1 mouse cellular context compared by ENCODE assay signal in the genomic region with DNA sequence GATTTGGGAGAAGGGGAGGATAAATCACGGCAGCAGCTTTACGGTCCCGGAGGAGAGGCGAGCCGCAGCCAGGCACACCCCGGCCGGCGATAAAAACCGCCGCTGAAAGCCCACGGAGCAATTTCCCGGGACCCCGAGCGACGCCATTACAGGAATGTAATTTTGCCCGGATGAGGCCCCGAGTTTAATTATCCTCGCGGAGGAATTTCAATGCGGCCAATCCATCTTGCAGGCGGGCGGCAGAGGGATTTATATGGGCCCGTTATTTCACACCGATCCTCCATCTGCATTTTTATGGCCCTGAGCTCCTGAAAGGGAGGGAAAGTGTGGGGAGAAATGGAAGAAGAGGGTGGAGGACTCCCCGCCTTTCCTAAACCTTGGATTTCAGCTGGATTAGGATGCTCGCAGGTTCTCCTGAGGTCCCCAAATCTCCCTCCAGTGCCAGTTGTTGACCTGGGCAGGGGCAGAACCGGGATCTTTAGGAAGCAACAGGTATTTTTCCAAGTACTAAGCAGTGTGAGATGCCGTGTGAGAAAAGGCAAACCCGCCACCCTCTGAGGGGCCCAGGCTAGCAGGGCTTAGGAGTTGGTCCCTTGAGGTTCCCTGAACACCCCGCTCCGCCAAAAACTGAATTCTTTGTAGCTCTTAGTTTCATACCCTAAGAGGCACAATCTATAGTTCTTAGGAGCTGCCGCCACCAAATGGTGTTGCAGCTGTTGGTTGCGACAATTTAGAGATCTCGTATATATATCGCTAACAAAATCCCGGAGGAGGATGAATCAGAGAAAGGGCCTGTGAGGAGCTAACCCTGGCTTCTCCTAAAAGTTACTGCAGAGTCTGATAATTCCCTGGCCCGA.
TF ChIP-seq lines count a peak whose summit lies in the region.

Gene Atp5g2, minus strand, starts transcription at position 138 of the 857 bp plus-strand sequence.

TF ChIP-seq in CH12.LX, 34 proteins besides CTCF, POLR2A, EP300 and RAD21 (continued from another document):
- TF ChIP-seq UBTF (IDR thresholded peaks at IDR 0.05; ENCODE audit: low read depth, low read length) (no peak), TBP (conservative IDR thresholded peaks at IDR 0.05; ENCODE audit: low read depth, low read length) (no peak), ETS1 (conservative IDR thresholded peaks at IDR 0.05; ENCODE audit: low read depth, low read length) (no peak), ZC3H11A (IDR thresholded peaks at IDR 0.05; ENCODE audit: low read depth, low read length) (no peak), HCFC1 (IDR thresholded peaks at IDR 0.05; ENCODE audit: low read depth, low read length) (no peak), JUND (conservative IDR thresholded peaks at IDR 0.05; ENCODE audit: low read depth, low read length) (no peak), KAT2A (IDR thresholded peaks at IDR 0.05; ENCODE audit: insufficient replicate concordance, low read length) (no peak), ZNF384 (IDR thresholded peaks at IDR 0.05; ENCODE audit: low read depth, low read length) (no peak), POLR2AphosphoS2 (IDR thresholded peaks at IDR 0.05; ENCODE audit: low read depth, low read length) (no peak), SMC3 (IDR thresholded peaks at IDR 0.05; ENCODE audit: low read depth, low read length) (no peak), TCF12 (IDR thresholded peaks at IDR 0.05; ENCODE audit: low read depth, low read length) (no peak), MXI1 (IDR thresholded peaks at IDR 0.05; ENCODE audit: low read depth, low read length) (no peak)
